Mouse (Mus musculus) CH12.LX (cell line): ENCODE data around the gene Ppp2r5e.

Experiments
- BHLHE40 ChIP-seq: IDR thresholded peaks from 2 replicates; pipeline ENCODE4 v1.6.1; 2011; ENCODE audit warnings: mild to moderate bottlenecking, low read depth, low read length, improper control_type of control experiment
- POLR2A ChIP-seq: IDR thresholded peaks from 2 replicates; pipeline ENCODE4 v1.6.1; 2011; ENCODE audit warnings: low read depth, mild to moderate bottlenecking, improper control_type of control experiment, low read length
- TCF12 ChIP-seq: IDR thresholded peaks from 2 replicates; pipeline ENCODE4 v1.6.1; 2014; ENCODE audit warnings: low read depth, mild to moderate bottlenecking, inconsistent platforms, low read length, improper control_type of control experiment
- USF1 ChIP-seq: IDR thresholded peaks from 2 replicates; pipeline ENCODE4 v1.6.1; 2014; ENCODE audit warnings: low read depth, mild to moderate bottlenecking, inconsistent platforms, low read length, improper control_type of control experiment

DNA sequence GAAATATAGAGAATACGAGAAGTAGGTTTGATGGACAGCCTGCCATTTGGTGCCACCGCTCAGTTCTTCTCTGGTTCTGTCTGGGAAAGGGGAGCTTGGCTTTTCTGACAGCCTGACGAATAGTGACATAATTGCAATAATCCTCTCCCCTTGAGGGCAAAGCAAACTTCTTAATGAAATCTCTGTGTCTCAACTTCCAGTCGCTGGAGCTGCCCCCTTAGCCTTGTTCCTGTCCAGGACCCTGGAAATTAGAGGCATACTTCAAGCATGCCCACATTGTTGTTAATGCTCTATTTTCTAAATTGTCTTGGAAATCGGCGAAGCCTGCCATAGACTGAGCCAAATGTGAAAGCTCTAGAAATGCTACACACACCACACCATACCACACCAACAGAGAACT, 167.3 kb downstream of the Ppp2r5e start:
- TF ChIP-seq TCF12 (no peak), POLR2A (no peak), USF1 (no peak), BHLHE40 (no peak)
